Mouse (Mus musculus) limb, embryonic 14.5 days (tissue): ENCODE data around the gene Fbxo46. TPM values are rescaled to one million over a fixed set of nuclear protein-coding genes. Genes with fewer than 3 reads are reported as not detected.
A peak's percentile ranks its signal among the peaks of the same experiment; 100 is the strongest.

Source experiments
- ATAC-seq: fragments of 200-750 bp; cut with Nextera tagmentation; 2 replicates; pipeline ENCODE4 v1.8.0; 2017; ENCODE audit warnings: low read depth, moderate number of reproducible peaks, moderate TSS enrichment; ENCODE audit not compliant: low FRiP score
- DNase-seq: peaks from one replicate; pipeline ENCODE4 v3.0.0-alpha.2; 2015; ENCODE audit warnings: low spot score
- H3K27ac ChIP-seq: fragments of 300-500 bp; sonication (generic); replicated peaks from 2 replicates; pipeline ENCODE4 v1.5.1; 2014; ENCODE audit warnings: low read depth, mild to moderate bottlenecking, low read length, moderate library complexity, mixed read lengths
- H3K27me3 ChIP-seq: fragments of 300-500 bp; sonication (generic); 2 replicates; pipeline ENCODE4 v1.6.1; 2014; ENCODE audit warnings: low read length, mixed read lengths; ENCODE audit not compliant: control insufficient read depth, insufficient read depth
- H3K36me3 ChIP-seq: fragments of 300-500 bp; sonication (generic); 2 replicates; pipeline ENCODE4 v1.6.1; 2014; ENCODE audit warnings: mild to moderate bottlenecking, low read length, moderate library complexity, mixed read lengths; ENCODE audit not compliant: control insufficient read depth, insufficient read depth
- H3K4me1 ChIP-seq: fragments of 300-500 bp; sonication (generic); 2 replicates; pipeline ENCODE4 v1.6.1; 2014; ENCODE audit warnings: antibody characterized with exemption, low read length, mixed read lengths; ENCODE audit not compliant: control insufficient read depth, insufficient read depth
- H3K4me2 ChIP-seq: fragments of 300-500 bp; sonication (generic); replicated peaks from 2 replicates; pipeline ENCODE4 v1.6.1; 2014; ENCODE audit warnings: low read depth, mild to moderate bottlenecking, low read length, moderate library complexity; ENCODE audit not compliant: severe bottlenecking
- H3K4me3 ChIP-seq: fragments of 300-500 bp; sonication (generic); replicated peaks from 2 replicates; pipeline ENCODE4 v1.5.1; 2014; ENCODE audit warnings: low read length
- H3K9ac ChIP-seq: fragments of 300-500 bp; sonication (generic); 2 replicates; pipeline ENCODE4 v1.6.1; 2014; ENCODE audit warnings: mild to moderate bottlenecking, low read depth, low read length, moderate library complexity; ENCODE audit not compliant: severe bottlenecking
- H3K9me3 ChIP-seq: fragments of 300-500 bp; sonication (generic); 2 replicates; pipeline ENCODE4 v1.6.1; 2016; ENCODE audit warnings: low read length; ENCODE audit not compliant: control insufficient read depth
- POLR2A ChIP-seq: fragments of 200-500 bp; IDR thresholded peaks from 2 replicates; pipeline ENCODE4 v1.8.0; 2012; ENCODE audit warnings: inconsistent platforms, mild to moderate bottlenecking, moderate library complexity, borderline replicate concordance; ENCODE audit not compliant: insufficient read depth, insufficient read length; ENCODE audit errors: extremely low read depth
- WGBS: fragments of 180-500 bp; shearing (Covaris S2); extraction: QIAGEN DNeasy Blood & Tissue Kit; methylation state at CpG from one replicate; pipeline ENCODE4 v1.1.7; 2014; 5-methylcytosine and 5-hydroxymethylcytosine counted together
- polyA plus RNA-seq, 2 experiments: library from polyadenylated mRNA; depleted of rRNA in 1 of 2; stranded (reverse) in 1 of 2; unstranded in 1 of 2; fragments of >200 nt; fragmentation: Nextera tagmentation in 1 of 2; extraction: Ambion mirVana in 1 of 2; gene quantifications; 2 replicates each; pipeline versions ENCODE4 v1.2.1 to v1.2.3; 2012 to 2014

The Fbxo46 gene
- polyA plus RNA-seq, 2 experiments = 9.9 to 10.6 TPM

- no peak overlapping the region for H3K9ac ChIP-seq
- ATAC-seq = no peak
- no peak overlapping the region for H3K4me3 ChIP-seq
- no peaks in the 10 kb centered on the region for H3K36me3 ChIP-seq
- H3K4me2 ChIP-seq = no peak overlapping the region
- no peak for DNase-seq
- TF ChIP-seq POLR2A = no peak
- no peak overlapping the region for H3K27ac ChIP-seq
- H3K9me3 ChIP-seq = no peaks in the 10 kb centered on the region
- H3K27me3 ChIP-seq = no peaks in the 10 kb centered on the region
- no peaks in the 10 kb centered on the region for H3K4me1 ChIP-seq
These were observed 15.9 kb upstream of the Fbxo46 start for GRCm38 (mm10) chr7:19103741-19104140.

- Histone ChIP-seq H3K4me2 (no peak overlapping the region), H3K4me1 (no peaks in the 10 kb centered on the region), H3K9ac (no peak overlapping the region), H3K9me3 (no peaks in the 10 kb centered on the region), H3K36me3 (no peaks in the 10 kb centered on the region), H3K27ac (no peak overlapping the region), H3K4me3 (no peak overlapping the region), H3K27me3 (no peaks in the 10 kb centered on the region)
- ATAC-seq (no peak), DNase-seq (no peak)
- no peak for TF ChIP-seq POLR2A
- WGBS = 67% methylated on average over 2 of the region's 2 CpGs
These were observed 15.2 kb upstream of the Fbxo46 start for GRCm38 (mm10) chr7:19104486-19104885.

DNA sequence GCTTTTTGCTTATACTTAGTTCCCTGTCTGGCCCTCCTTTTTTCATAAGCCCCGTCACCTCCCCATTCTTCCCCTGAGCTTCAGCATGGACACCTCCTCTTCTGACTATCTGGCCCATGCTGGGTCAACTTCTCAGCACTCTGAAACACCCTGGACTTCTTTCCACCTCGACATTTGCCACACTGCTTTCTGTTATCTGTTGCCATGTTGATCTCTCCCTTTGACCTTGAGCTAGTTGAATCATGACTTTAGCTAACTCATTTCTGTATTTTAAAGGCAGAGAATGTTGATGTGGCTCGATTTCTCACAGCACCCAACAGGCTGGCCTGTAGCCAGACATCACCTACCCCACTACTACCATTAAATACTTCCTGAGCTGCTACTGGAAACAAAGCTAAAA is 12.2 kb upstream of the Fbxo46 start:
- Histone ChIP-seq H3K4me2 (no peak overlapping the region), H3K9me3 (no peaks in the 10 kb centered on the region), H3K4me3 (no peak overlapping the region), H3K27me3 (no peaks in the 10 kb centered on the region), H3K36me3 (no peaks in the 10 kb centered on the region), H3K9ac (no peak overlapping the region), H3K27ac (no peak overlapping the region), H3K4me1 (no peaks in the 10 kb centered on the region)
- ATAC-seq (no peak), DNase-seq (no peak)
- 55% methylated on average over 3 of the region's 3 CpGs for WGBS
- TF ChIP-seq POLR2A = no peak

DNA sequence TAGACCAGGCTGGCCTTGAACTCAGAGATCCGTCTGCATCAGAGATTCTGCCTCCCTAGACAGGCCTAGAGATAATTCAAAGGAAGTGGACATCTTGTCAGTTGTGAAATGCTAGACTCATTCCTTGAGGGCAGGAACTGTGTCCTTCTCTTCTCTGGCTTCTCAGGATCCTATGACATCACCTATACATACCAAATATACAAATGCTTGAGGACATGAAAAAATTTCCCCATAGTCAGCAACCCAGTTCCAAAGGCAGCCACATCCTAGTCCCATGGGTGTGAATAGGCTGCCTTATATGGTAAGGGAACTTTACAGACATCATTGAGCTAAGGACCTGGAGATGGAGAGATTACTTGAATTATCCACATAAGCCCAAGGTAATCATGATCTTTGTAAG is 10.1 kb upstream of the Fbxo46 start:
- ATAC-seq (no peak), DNase-seq (no peak)
- 80% methylated on average over 1 of the region's 1 CpGs for WGBS
- Histone ChIP-seq H3K27me3 (no peaks in the 10 kb centered on the region), H3K36me3 (no peaks in the 10 kb centered on the region), H3K9me3 (no peaks in the 10 kb centered on the region), H3K9ac (no peak overlapping the region), H3K4me3 (no peak overlapping the region), H3K4me1 (no peaks in the 10 kb centered on the region), H3K4me2 (no peak overlapping the region), H3K27ac (no peak overlapping the region)
- TF ChIP-seq POLR2A = no peak

DNA sequence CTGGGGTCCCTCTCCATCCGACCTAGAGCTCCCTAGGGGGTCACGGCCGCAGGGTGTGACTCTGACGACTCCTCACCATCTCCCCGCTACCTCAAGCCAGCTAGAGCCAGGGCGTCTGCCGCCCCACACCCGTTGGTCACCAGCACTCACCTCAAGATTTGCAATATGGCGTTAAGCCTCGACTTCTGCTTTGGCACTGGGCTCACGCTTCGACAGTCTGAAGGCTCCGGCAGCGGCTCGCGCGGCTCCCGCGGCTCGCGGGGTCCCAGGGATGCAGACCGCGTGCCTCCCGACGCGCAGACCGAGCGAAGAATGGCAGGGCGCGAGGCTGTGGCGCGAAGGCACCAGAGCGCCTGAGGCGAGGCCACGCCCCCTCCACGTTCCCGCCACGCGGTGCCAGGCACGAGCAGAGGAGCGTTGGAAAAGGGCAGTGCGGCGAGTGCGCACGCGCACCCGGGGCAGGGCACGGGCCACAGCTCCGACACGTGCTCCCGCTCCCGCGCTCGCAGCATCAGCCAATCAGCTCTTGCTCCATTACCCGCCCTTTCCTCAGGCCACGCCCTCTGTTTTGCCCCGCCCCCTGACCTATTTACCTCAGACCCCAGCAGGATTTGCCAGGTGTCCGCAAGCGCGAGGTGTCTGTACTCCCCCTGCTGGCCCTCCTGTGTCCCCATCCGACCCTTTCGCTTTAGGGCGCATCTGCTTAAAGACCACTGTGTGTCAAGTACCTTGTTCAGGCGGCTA is 1.5 kb upstream of the Fbxo46 start, which contains the start of gene Gm4969:
Gm4969 (minus strand) TSS at position 341 of the 744 bp plus-strand sequence.
- Histone ChIP-seq H3K4me1 (peaks cover 12% of the 10 kb centered on the region), H3K9me3 (0 out of 2 replicates have a peak, but pooled peaks cover 4% of the 10 kb centered on the region), H3K4me2 (peak within 1 kb of the TSS; percentile 39), H3K27me3 (no peaks in the 10 kb centered on the region), H3K36me3 (no peaks in the 10 kb centered on the region), H3K27ac (no peak within 1 kb of the TSS), H3K4me3 (peak within 1 kb of the TSS; percentile 26), H3K9ac (peak within 1 kb of the TSS; percentile 8; the same call in 1 of the 2 replicates)
- WGBS = 24% methylated on average over 49 of the region's 64 CpGs
- TF ChIP-seq POLR2A = no peak
- peak; percentile 41 for DNase-seq
- ATAC-seq = peak; percentile 18; the same call in 1 of the 2 replicates
